Mouse (Mus musculus): ENCODE measurements around the gene Lmo3. TPM values are rescaled to one million over a fixed set of nuclear protein-coding genes. Genes with fewer than 3 reads are reported as not detected.

The Lmo3 gene
- polyA plus RNA-seq, 1 experiment: not detected

DNA sequence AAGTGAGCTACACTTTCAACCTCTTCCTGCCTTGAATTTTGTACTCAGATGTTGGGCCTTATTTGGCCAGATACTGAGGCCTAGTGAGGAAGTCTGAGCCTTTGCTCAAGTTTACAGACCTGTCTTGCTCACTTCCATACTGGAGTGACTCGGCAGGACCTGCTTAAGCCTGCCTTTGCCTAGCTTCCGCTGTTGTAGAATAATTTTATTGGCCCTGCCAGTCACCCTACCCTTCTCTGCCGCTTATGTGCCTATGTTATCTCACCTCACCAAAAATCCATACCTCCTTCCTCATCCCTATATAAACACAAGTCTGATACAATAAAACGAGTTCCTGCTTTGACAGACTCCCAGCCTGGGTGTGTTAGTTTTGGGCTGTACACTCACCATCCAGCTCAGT lies 235.2 kb downstream of the Lmo3 start:
- no peak for TF ChIP-seq CTCF (IDR thresholded peaks at IDR 0.05; ENCODE audit: control insufficient read depth, insufficient read depth, insufficient replicate concordance, low read depth, low read length)
- TF ChIP-seq POLR2A (IDR thresholded peaks at IDR 0.05; ENCODE audit: control insufficient read depth, low read depth, low read length): no peak
- Histone ChIP-seq H3K27me3 (ENCODE audit: control insufficient read depth, insufficient read depth, low read length) (no peaks in the 10 kb centered on the region), H3K27ac (ENCODE audit: control insufficient read depth, insufficient read depth, low read depth, low read length) (no peak overlapping the region), H3K4me1 (ENCODE audit: control insufficient read depth, insufficient read depth, low read length) (no peaks in the 10 kb centered on the region), H3K4me3 (ENCODE audit: control insufficient read depth, low read depth, low read length) (no peak overlapping the region), H3K36me3 (ENCODE audit: control insufficient read depth, insufficient read depth, low read length) (no peaks in the 10 kb centered on the region)

DNA sequence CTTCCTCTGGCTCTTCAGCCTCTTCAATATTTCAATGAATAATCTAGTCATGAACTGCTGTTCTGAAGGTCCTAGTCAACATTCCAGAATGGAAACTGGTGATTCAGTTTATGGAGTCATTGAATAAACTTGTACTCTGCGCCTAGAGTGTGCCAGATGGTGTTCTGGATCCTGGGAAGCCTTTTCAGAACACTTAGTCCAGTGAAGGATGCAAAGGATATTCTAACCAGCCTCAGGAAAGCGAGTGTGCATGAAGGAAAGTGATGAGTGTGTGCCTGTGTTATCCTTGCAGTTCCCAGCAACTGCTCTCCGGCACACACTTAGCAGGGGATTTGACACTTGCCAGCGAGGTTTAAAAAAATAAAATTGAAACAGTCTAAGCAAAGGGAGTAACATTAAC lies 245.9 kb downstream of the Lmo3 start:
- H3K4me1 ChIP-seq (ENCODE audit: control insufficient read depth, insufficient read depth, low read length): no peaks in the 10 kb centered on the region
- TF ChIP-seq POLR2A (IDR thresholded peaks at IDR 0.05; ENCODE audit: control insufficient read depth, low read depth, low read length) (no peak), CTCF (IDR thresholded peaks at IDR 0.05; ENCODE audit: control insufficient read depth, insufficient read depth, insufficient replicate concordance, low read depth, low read length) (no peak)
- H3K4me3 ChIP-seq (ENCODE audit: control insufficient read depth, low read depth, low read length): no peak overlapping the region
- H3K27me3 ChIP-seq (ENCODE audit: control insufficient read depth, insufficient read depth, low read length): no peaks in the 10 kb centered on the region
- H3K36me3 ChIP-seq (ENCODE audit: control insufficient read depth, insufficient read depth, low read length): no peaks in the 10 kb centered on the region
- no peak overlapping the region for H3K27ac ChIP-seq (ENCODE audit: control insufficient read depth, insufficient read depth, low read depth, low read length)

GRCm38 (mm10) chr6:138333991-138334390 lies 247.8 kb downstream of the Lmo3 start:
- Histone ChIP-seq H3K36me3 (ENCODE audit: control insufficient read depth, insufficient read depth, low read length) (no peaks in the 10 kb centered on the region), H3K27me3 (ENCODE audit: control insufficient read depth, insufficient read depth, low read length) (no peaks in the 10 kb centered on the region), H3K27ac (ENCODE audit: control insufficient read depth, insufficient read depth, low read depth, low read length) (no peak overlapping the region), H3K4me1 (ENCODE audit: control insufficient read depth, insufficient read depth, low read length) (no peaks in the 10 kb centered on the region), H3K4me3 (ENCODE audit: control insufficient read depth, low read depth, low read length) (no peak overlapping the region)
- TF ChIP-seq POLR2A (IDR thresholded peaks at IDR 0.05; ENCODE audit: control insufficient read depth, low read depth, low read length) (no peak), CTCF (IDR thresholded peaks at IDR 0.05; ENCODE audit: control insufficient read depth, insufficient read depth, insufficient replicate concordance, low read depth, low read length) (no peak)

GRCm38 (mm10) chr6:138325744-138326400 lies 255.9 kb downstream of the Lmo3 start:
- Histone ChIP-seq H3K4me1 (ENCODE audit: control insufficient read depth, insufficient read depth, low read length) (no peaks in the 10 kb centered on the region), H3K4me3 (ENCODE audit: control insufficient read depth, low read depth, low read length) (no peak overlapping the region), H3K27ac (ENCODE audit: control insufficient read depth, insufficient read depth, low read depth, low read length) (no peak overlapping the region), H3K36me3 (ENCODE audit: control insufficient read depth, insufficient read depth, low read length) (no peaks in the 10 kb centered on the region), H3K27me3 (ENCODE audit: control insufficient read depth, insufficient read depth, low read length) (no peaks in the 10 kb centered on the region)
- TF ChIP-seq CTCF (IDR thresholded peaks at IDR 0.05; ENCODE audit: control insufficient read depth, insufficient read depth, insufficient replicate concordance, low read depth, low read length) (no peak), POLR2A (IDR thresholded peaks at IDR 0.05; ENCODE audit: control insufficient read depth, low read depth, low read length) (no peak)

- Histone ChIP-seq H3K4me3 (ENCODE audit: control insufficient read depth, low read depth, low read length) (no peak overlapping the region), H3K27me3 (ENCODE audit: control insufficient read depth, insufficient read depth, low read length) (no peaks in the 10 kb centered on the region), H3K27ac (ENCODE audit: control insufficient read depth, insufficient read depth, low read depth, low read length) (no peak overlapping the region), H3K36me3 (ENCODE audit: control insufficient read depth, insufficient read depth, low read length) (no peaks in the 10 kb centered on the region), H3K4me1 (ENCODE audit: control insufficient read depth, insufficient read depth, low read length) (no peaks in the 10 kb centered on the region)
- TF ChIP-seq CTCF (IDR thresholded peaks at IDR 0.05; ENCODE audit: control insufficient read depth, insufficient read depth, insufficient replicate concordance, low read depth, low read length) (no peak), POLR2A (IDR thresholded peaks at IDR 0.05; ENCODE audit: control insufficient read depth, low read depth, low read length) (no peak)
Observed at GRCm38 (mm10) chr6:138325145-138325544, 256.6 kb downstream of the Lmo3 start.

DNA sequence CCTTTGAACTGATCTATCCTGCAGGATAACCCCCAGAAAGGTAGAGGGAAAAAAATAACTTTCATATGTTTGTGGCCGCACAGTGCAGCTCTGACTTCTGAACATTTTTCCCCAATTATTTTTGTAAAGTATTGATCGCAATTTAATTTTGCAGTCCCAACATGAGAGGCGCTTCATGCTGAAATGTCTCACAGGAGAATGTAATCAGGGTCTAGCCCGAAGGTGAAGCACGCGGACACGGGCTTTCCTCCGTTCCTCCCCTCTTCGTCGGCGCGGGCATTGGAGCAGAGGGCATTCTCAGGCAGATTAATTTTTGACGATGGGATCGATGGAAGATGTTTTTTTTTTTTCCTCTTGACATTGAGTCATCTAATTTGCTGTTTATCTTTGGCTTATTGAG lies 258.4 kb downstream of the Lmo3 start:
- Histone ChIP-seq H3K36me3 (ENCODE audit: control insufficient read depth, insufficient read depth, low read length) (no peaks in the 10 kb centered on the region), H3K27ac (ENCODE audit: control insufficient read depth, insufficient read depth, low read depth, low read length) (no peak overlapping the region), H3K4me1 (ENCODE audit: control insufficient read depth, insufficient read depth, low read length) (no peaks in the 10 kb centered on the region), H3K27me3 (ENCODE audit: control insufficient read depth, insufficient read depth, low read length) (no peaks in the 10 kb centered on the region), H3K4me3 (ENCODE audit: control insufficient read depth, low read depth, low read length) (no peak overlapping the region)
- no peak for TF ChIP-seq CTCF (IDR thresholded peaks at IDR 0.05; ENCODE audit: control insufficient read depth, insufficient read depth, insufficient replicate concordance, low read depth, low read length)
- TF ChIP-seq POLR2A (IDR thresholded peaks at IDR 0.05; ENCODE audit: control insufficient read depth, low read depth, low read length): no peak

- TF ChIP-seq POLR2A (IDR thresholded peaks at IDR 0.05; ENCODE audit: control insufficient read depth, low read depth, low read length) (no peak), CTCF (IDR thresholded peaks at IDR 0.05; ENCODE audit: control insufficient read depth, insufficient read depth, insufficient replicate concordance, low read depth, low read length) (no peak)
- Histone ChIP-seq H3K36me3 (ENCODE audit: control insufficient read depth, insufficient read depth, low read length) (no peaks in the 10 kb centered on the region), H3K27me3 (ENCODE audit: control insufficient read depth, insufficient read depth, low read length) (no peaks in the 10 kb centered on the region), H3K27ac (ENCODE audit: control insufficient read depth, insufficient read depth, low read depth, low read length) (no peak overlapping the region), H3K4me3 (ENCODE audit: control insufficient read depth, low read depth, low read length) (no peak overlapping the region), H3K4me1 (ENCODE audit: control insufficient read depth, insufficient read depth, low read length) (no peaks in the 10 kb centered on the region)
Observed at GRCm38 (mm10) chr6:138320190-138320737, 261.5 kb downstream of the Lmo3 start.

Other genes with a start within 250 kb of the Lmo3 start
- 28.1 and 31.8 TPM in 2 replicates for gene Igbp1b, start 76.6 kb upstream of the Lmo3 start, polyA plus RNA-seq (2012; rRNA removed)

Data from testis, adult 2 months (tissue).